Mouse (Mus musculus) R1 (cell line): ENCODE results near the gene Vegfa.
"Not testable (repeated sequence)": the region's sequence is repeated elsewhere in the genome, so short reads cannot be mapped to it uniquely, and the experiment has no call there.

Experiments
- DNase-seq: peaks from one replicate; pipeline ENCODE4 v3.0.0-alpha.2; 2018; ENCODE audit warnings: low read depth, low spot score

Gene Vegfa

GRCm38 (mm10) chr17:45999366-45999940, 32.7 kb downstream of the Vegfa start:
- no peak for DNase-seq

GRCm38 (mm10) chr17:45998363-45998762, 33.8 kb downstream of the Vegfa start:
- DNase-seq, result peak; percentile 84

- DNase-seq, result no peak
Observed at GRCm38 (mm10) chr17:45996921-45997444, 35.2 kb downstream of the Vegfa start.

GRCm38 (mm10) chr17:45994281-45994817, 37.8 kb downstream of the Vegfa start:
- DNase-seq, result no peak

GRCm38 (mm10) chr17:45986915-45987314, 45.3 kb downstream of the Vegfa start:
- DNase-seq, result no peak

GRCm38 (mm10) chr17:45986374-45986773, 45.8 kb downstream of the Vegfa start:
- no peak for DNase-seq

- DNase-seq, result not testable (repeated sequence)
Observed at GRCm38 (mm10) chr17:45983185-45983584, 49.0 kb downstream of the Vegfa start.

GRCm38 (mm10) chr17:45981841-45982240, 50.3 kb downstream of the Vegfa start:
- no peak for DNase-seq

GRCm38 (mm10) chr17:45979025-45979805, 53.0 kb downstream of the Vegfa start:
- peak; percentile 89 for DNase-seq

- no peak for DNase-seq
Observed at GRCm38 (mm10) chr17:45974461-45974860, 57.7 kb downstream of the Vegfa start.

GRCm38 (mm10) chr17:45973214-45973613, 59.0 kb downstream of the Vegfa start:
- no peak for DNase-seq

- DNase-seq, result no peak
Observed at GRCm38 (mm10) chr17:45972405-45972804, 59.8 kb downstream of the Vegfa start.

GRCm38 (mm10) chr17:45971800-45972199, 60.4 kb downstream of the Vegfa start:
- no peak for DNase-seq

GRCm38 (mm10) chr17:45970741-45971550, 61.2 kb downstream of the Vegfa start:
- no peak for DNase-seq

- DNase-seq, result no peak
Observed at GRCm38 (mm10) chr17:45969596-45969995, 62.6 kb downstream of the Vegfa start.

- peak; percentile 64 for DNase-seq
Observed at GRCm38 (mm10) chr17:45968341-45968740, 63.8 kb downstream of the Vegfa start.
